12 mouse cellular contexts compared by ENCODE assay signal in the genomic region with DNA sequence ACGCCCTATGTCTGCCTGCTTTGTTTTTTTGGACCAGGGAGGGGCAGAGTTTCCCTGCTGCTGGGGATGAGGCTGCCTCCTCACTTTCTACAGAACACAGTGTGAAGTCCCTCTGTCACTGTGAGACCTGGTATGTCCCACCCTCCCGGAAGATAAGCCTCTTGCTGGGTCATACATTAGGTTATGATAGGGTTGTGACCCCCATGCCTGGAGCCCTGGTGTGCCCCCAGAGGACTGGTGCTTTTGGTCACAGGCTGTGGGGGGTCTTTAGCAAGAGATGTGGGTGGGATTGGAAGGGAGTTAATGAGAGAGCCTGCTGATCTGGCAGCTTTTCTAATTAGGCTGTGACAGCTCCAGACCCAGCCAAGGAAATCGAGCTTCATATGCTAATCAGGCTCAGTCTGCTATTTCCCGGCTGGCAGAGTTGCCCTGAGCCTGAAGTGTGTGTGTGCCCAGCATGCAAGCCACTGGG. TPM values are rescaled to one million over a fixed set of nuclear protein-coding genes. Genes with fewer than 3 reads are reported as not detected.
DNase-seq lines count a peak whose midpoint lies in the region; ATAC-seq and TF ChIP-seq lines count a peak whose summit lies in the region.
"Had no signal": no experiment of that assay in that cellular context is flagged by ENCODE, and none has a peak within 500 bp of the region (broad histone marks: within the 10 kb centered on the region; RNA-seq: fewer than 3 reads in every experiment).

No protein-coding gene starts in this region.

- intact Hi-C loops in heart, postnatal 14 days (cut with DNase I): no loop called here

- peak; percentile 47 for TF ChIP-seq CTCF in layer of hippocampus, adult 2 months (conservative IDR thresholded peaks at IDR 0.05)
- peak; percentile 18; the same call in 1 of the 2 replicates for TF ChIP-seq CTCF in hindbrain, postnatal 0 days (IDR thresholded peaks at IDR 0.05; ENCODE audit: low read depth)
- TF ChIP-seq CTCF in stomach, postnatal 0 days (IDR thresholded peaks at IDR 0.05; ENCODE audit: low read depth): no peak

- H3K9ac ChIP-seq in hindbrain, postnatal 0 days (replicated peaks; ENCODE audit: low read length): no peak overlapping the region
- H3K9ac ChIP-seq in stomach, postnatal 0 days (ENCODE audit: low read length): no peak overlapping the region
- H3K9ac ChIP-seq: heart, embryonic 13.5 days had no signal

- peak; percentile 90 for ATAC-seq in hindbrain, postnatal 0 days
- no peak for ATAC-seq in stomach, postnatal 0 days (ENCODE audit: low FRiP score, low TSS enrichment)

- H3K4me2 ChIP-seq in hindbrain, postnatal 0 days (ENCODE audit: low read depth, low read length): no peak overlapping the region
- H3K4me2 ChIP-seq in stomach, postnatal 0 days (replicated peaks; ENCODE audit: low read depth): no peak overlapping the region
- H3K4me2 ChIP-seq: heart, embryonic 13.5 days had no signal

- WGBS in embryonic facial prominence, embryonic 10.5 days: 12% methylated on average over 4 of the region's 4 CpGs
- 8% methylated on average over 4 of the region's 4 CpGs for WGBS in hindbrain, postnatal 0 days
- 41% methylated on average over 4 of the region's 4 CpGs for WGBS in stomach, postnatal 0 days

- H3K27me3 ChIP-seq in embryonic facial prominence, embryonic 10.5 days (replicated peaks; ENCODE audit: low read depth, poor library complexity, severe bottlenecking): no peaks in the 10 kb centered on the region
- no peaks in the 10 kb centered on the region for H3K27me3 ChIP-seq in hindbrain, postnatal 0 days (ENCODE audit: insufficient read depth, low read length)
- H3K27me3 ChIP-seq in stomach, postnatal 0 days (ENCODE audit: control insufficient read depth, insufficient read depth, low read length): no peaks in the 10 kb centered on the region
- H3K27me3 ChIP-seq: heart, embryonic 13.5 days had no signal

- H3K9me3 ChIP-seq in embryonic facial prominence, embryonic 10.5 days: peaks cover 10% of the 10 kb centered on the region; the same call in 1 of the 2 replicates
- H3K9me3 ChIP-seq in hindbrain, postnatal 0 days (ENCODE audit: low read length): no peaks in the 10 kb centered on the region
- no peaks in the 10 kb centered on the region for H3K9me3 ChIP-seq in stomach, postnatal 0 days (ENCODE audit: control insufficient read depth, low read length)
- H3K9me3 ChIP-seq: heart, embryonic 13.5 days had no signal

- no peak overlapping the region for H3K27ac ChIP-seq in layer of hippocampus, adult 2 months
- H3K27ac ChIP-seq in embryonic facial prominence, embryonic 10.5 days (replicated peaks): peak overlapping the region; percentile 24; the same call in 1 of the 2 replicates
- peak overlapping the region; percentile 32 for H3K27ac ChIP-seq in hindbrain, postnatal 0 days
- H3K27ac ChIP-seq in stomach, postnatal 0 days (replicated peaks): no peak overlapping the region
- H3K27ac ChIP-seq: heart, embryonic 13.5 days had no signal

- peaks cover 26% of the 10 kb centered on the region for H3K4me1 ChIP-seq in embryonic facial prominence, embryonic 10.5 days
- H3K4me1 ChIP-seq in hindbrain, postnatal 0 days (ENCODE audit: insufficient read depth, low read length): peaks cover 8% of the 10 kb centered on the region; the same call in 1 of the 2 replicates
- no peaks in the 10 kb centered on the region for H3K4me1 ChIP-seq in stomach, postnatal 0 days (replicated peaks; ENCODE audit: control insufficient read depth, insufficient read depth)
- H3K4me1 ChIP-seq: heart, embryonic 13.5 days had no signal

- no peak overlapping the region for H3K4me3 ChIP-seq in layer of hippocampus, adult 2 months
- no peak overlapping the region for H3K4me3 ChIP-seq in embryonic facial prominence, embryonic 10.5 days
- H3K4me3 ChIP-seq in hindbrain, postnatal 0 days (ENCODE audit: low read length): no peak overlapping the region
- H3K4me3 ChIP-seq in stomach, postnatal 0 days (ENCODE audit: low read depth, low read length): no peak overlapping the region
- H3K4me3 ChIP-seq: erythroblast, embryonic 14.5 days; heart, embryonic 13.5 days had no signal

- no peak for TF ChIP-seq EP300 in stomach, postnatal 0 days (optimal IDR thresholded peaks at IDR 0.05)

- no peaks in the 10 kb centered on the region for H3K36me3 ChIP-seq in embryonic facial prominence, embryonic 10.5 days (replicated peaks)
- H3K36me3 ChIP-seq in hindbrain, postnatal 0 days (ENCODE audit: insufficient read depth, low read length): no peaks in the 10 kb centered on the region
- H3K36me3 ChIP-seq in stomach, postnatal 0 days (ENCODE audit: control insufficient read depth, insufficient read depth, low read length): no peaks in the 10 kb centered on the region
- H3K36me3 ChIP-seq: heart, embryonic 13.5 days had no signal

- peak; percentile 46 to 55 for DNase-seq in layer of hippocampus, adult 2 months (ENCODE audit: low spot score in 2 of 2)
- DNase-seq in layer of hippocampus, adult 9-10 months (ENCODE audit: low spot score): no peak
- DNase-seq in embryonic facial prominence, embryonic 10.5 days (ENCODE audit: low spot score): no peak
- peak; percentile 86 for DNase-seq in hindbrain, postnatal 0 days (ENCODE audit: low spot score)
- DNase-seq in retina, postnatal 1 day: peak; percentile 85
- DNase-seq in stomach, postnatal 0 days (ENCODE audit: low spot score): no peak
- no peak for DNase-seq in liver
- no peak for DNase-seq in heart, postnatal 14 days
- DNase-seq: lung, postnatal 10 days; thymus, adult 18-20 months had no signal

RNA-seq across cellular contexts. Expression of gene Kazn, which starts 28.2 kb away (rescaled TPM):
- 10 to 100 TPM; 41.1 to 42.9 TPM for total RNA-seq in layer of hippocampus, adult 2 months (2021)
- polyA plus RNA-seq in embryonic facial prominence, embryonic 10.5 days (2016; fragmentation: Nextera tagmentation; extraction: Ambion mirVana): 13.3 and 13.8 TPM in 2 replicates
- total RNA-seq in hindbrain, postnatal 0 days (2014; rRNA removed): 74.3 and 78.3 TPM in 2 replicates
- 19.3 and 20.9 TPM in 2 replicates for polyA plus RNA-seq in hindbrain, postnatal 0 days (2015; fragmentation: Nextera tagmentation; extraction: Ambion mirVana)
- 11.4 and 13.6 TPM in 2 replicates for polyA plus RNA-seq in stomach, postnatal 0 days (2015; fragmentation: Nextera tagmentation; extraction: Ambion mirVana)
- 1 to 10 TPM; 5.2 to 5.9 TPM for total RNA-seq in heart, postnatal 14 days (2021)

Comparison
In these comparisons a context has a peak if more than half of its experiments do, and no peak if none do; other contexts are left out.
1. DNase-seq: peak in layer of hippocampus, adult 2 months (2 of 2), hindbrain, postnatal 0 days (single experiment) and retina, postnatal 1 day (single experiment); none in layer of hippocampus, adult 9-10 months (single experiment), embryonic facial prominence, embryonic 10.5 days (single experiment), stomach, postnatal 0 days (single experiment), liver (single experiment) and heart, postnatal 14 days (0 of 2).
2. H3K27ac ChIP-seq: peak in embryonic facial prominence, embryonic 10.5 days (single experiment) and hindbrain, postnatal 0 days (single experiment); none in layer of hippocampus, adult 2 months (single experiment) and stomach, postnatal 0 days (single experiment).
3. RNA of gene Kazn, which starts 28.2 kb away (total RNA-seq): 74.3 to 78.3 TPM in hindbrain, postnatal 0 days and 41.1 to 42.9 TPM in layer of hippocampus, adult 2 months; 5.2 to 5.9 TPM in heart, postnatal 14 days; every median in the first group is over 4 times any median in the second.